ENCODE assay signal across 29 mouse cellular contexts in the genomic region with DNA sequence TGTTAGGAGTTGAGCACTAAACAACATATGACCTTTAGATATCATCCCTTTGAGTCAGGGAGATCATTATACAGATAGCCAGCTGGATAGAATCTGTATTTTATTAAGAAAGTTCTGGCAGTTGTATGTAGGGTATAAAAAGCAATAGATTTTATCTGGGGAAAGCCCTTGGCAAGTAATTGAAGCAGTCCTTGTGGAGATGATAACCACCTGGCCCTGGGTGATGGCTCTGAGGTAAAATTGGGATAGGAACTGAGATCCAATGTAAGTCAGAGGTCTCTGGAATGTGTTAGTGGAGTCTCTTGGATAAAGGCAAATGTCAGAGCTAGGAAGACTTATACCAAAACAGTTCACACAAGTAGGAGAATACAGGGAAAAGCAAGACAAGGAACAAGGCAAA.
"Had no signal": no experiment of that assay in that cellular context is flagged by ENCODE, and none has a peak within 500 bp of the region (broad histone marks: within the 10 kb centered on the region; RNA-seq: fewer than 3 reads in every experiment).

No protein-coding gene starts in this region.

- DNase-seq: cerebellum, adult 18-20 months; cerebellum, adult 2 months; cerebellum, adult 8-10 months; cerebellum, adult 9-10 months; cerebellum, adult 9-11 months; cerebellum, postnatal 10 days; cerebellum, postnatal 14 days; cerebellum, postnatal 25 days; cerebellum, postnatal 36 days; embryo, embryonic 11 days; forebrain, postnatal 0 days; gastrocnemius, adult 2 months; gastrocnemius, postnatal 10 days; gastrocnemius, postnatal 14 days; gastrocnemius, postnatal 25 days; gastrocnemius, postnatal 36 days; heart, adult 11 months; heart, adult 18-20 months; heart, adult 2 months had no signal

- H3K36me3 ChIP-seq: embryonic facial prominence, embryonic 12.5 days; embryonic facial prominence, embryonic 13.5 days; embryonic facial prominence, embryonic 15.5 days; forebrain, embryonic 10.5 days; forebrain, embryonic 12.5 days; forebrain, embryonic 15.5 days had no signal

- H3K9ac ChIP-seq: embryonic facial prominence, embryonic 12.5 days; embryonic facial prominence, embryonic 13.5 days; embryonic facial prominence, embryonic 15.5 days; forebrain, embryonic 12.5 days; forebrain, embryonic 13.5 days; forebrain, embryonic 15.5 days; forebrain, postnatal 0 days had no signal

- H3K27ac ChIP-seq: embryonic facial prominence, embryonic 12.5 days; embryonic facial prominence, embryonic 13.5 days; embryonic facial prominence, embryonic 15.5 days; forebrain, embryonic 10.5 days; forebrain, embryonic 12.5 days; forebrain, embryonic 13.5 days; forebrain, embryonic 15.5 days; gastrocnemius, adult 2 months; heart, adult 2 months had no signal

- H3K4me1 ChIP-seq: embryonic facial prominence, embryonic 12.5 days; embryonic facial prominence, embryonic 13.5 days; embryonic facial prominence, embryonic 15.5 days; forebrain, embryonic 10.5 days; forebrain, embryonic 12.5 days; forebrain, embryonic 13.5 days; forebrain, embryonic 15.5 days had no signal

- ATAC-seq: forebrain, embryonic 13.5 days; forebrain, embryonic 14.5 days; forebrain, embryonic 15.5 days; forebrain, embryonic 16.5 days; forebrain, postnatal 0 days had no signal

- H3K4me3 ChIP-seq: embryonic facial prominence, embryonic 12.5 days; embryonic facial prominence, embryonic 13.5 days; embryonic facial prominence, embryonic 15.5 days; erythroblast, embryonic 14.5 days; forebrain, embryonic 10.5 days; forebrain, embryonic 12.5 days; forebrain, embryonic 13.5 days; forebrain, embryonic 15.5 days; gastrocnemius, adult 2 months; heart, adult 2 months had no signal

- H3K4me2 ChIP-seq: embryonic facial prominence, embryonic 12.5 days; embryonic facial prominence, embryonic 13.5 days; embryonic facial prominence, embryonic 15.5 days; forebrain, embryonic 12.5 days; forebrain, embryonic 13.5 days; forebrain, embryonic 15.5 days had no signal

- H3K9me3 ChIP-seq: embryonic facial prominence, embryonic 12.5 days; embryonic facial prominence, embryonic 13.5 days; embryonic facial prominence, embryonic 15.5 days; forebrain, embryonic 10.5 days; forebrain, embryonic 12.5 days; forebrain, embryonic 13.5 days; forebrain, embryonic 15.5 days had no signal

- H3K27me3 ChIP-seq: embryonic facial prominence, embryonic 12.5 days; embryonic facial prominence, embryonic 13.5 days; embryonic facial prominence, embryonic 15.5 days; forebrain, embryonic 12.5 days; forebrain, embryonic 13.5 days; forebrain, embryonic 15.5 days had no signal
